Mouse (Mus musculus) forebrain, postnatal 0 days (tissue): Measurements from ENCODE around the gene Rapgefl1. TPM values are rescaled to one million over a fixed set of nuclear protein-coding genes. Genes with fewer than 3 reads are reported as not detected.

Experiments
- ATAC-seq: fragments of 200-750 bp; cut with Nextera tagmentation; 2 replicates; pipeline ENCODE4 v1.8.0; 2017; ENCODE audit warnings: mild to moderate bottlenecking, moderate library complexity
- DNase-seq: peaks from one replicate; pipeline ENCODE4 v3.0.0-alpha.2; 2015
- H3K27ac ChIP-seq: fragments of 300-500 bp; sonication (generic); 2 replicates; pipeline ENCODE4 v1.5.1; 2014; ENCODE audit warnings: low read depth, mild to moderate bottlenecking, antibody characterized with exemption, low read length, moderate library complexity, mixed read lengths
- H3K27me3 ChIP-seq: fragments of 300-500 bp; sonication (generic); 2 replicates; pipeline ENCODE4 v1.6.1; 2014; ENCODE audit warnings: mild to moderate bottlenecking, low read length, mixed read lengths; ENCODE audit not compliant: insufficient read depth
- H3K36me3 ChIP-seq: fragments of 300-500 bp; sonication (generic); 2 replicates; pipeline ENCODE4 v1.6.1; 2014; ENCODE audit warnings: mild to moderate bottlenecking, moderate library complexity; ENCODE audit not compliant: insufficient read depth
- H3K4me1 ChIP-seq: fragments of 300-500 bp; sonication (generic); 2 replicates; pipeline ENCODE4 v1.6.1; 2014; ENCODE audit warnings: antibody characterized with exemption; ENCODE audit not compliant: insufficient read depth
- H3K4me2 ChIP-seq: fragments of 300-500 bp; sonication (generic); 2 replicates; pipeline ENCODE4 v1.6.1; 2014; ENCODE audit warnings: low read depth, mild to moderate bottlenecking, moderate library complexity
- H3K4me3 ChIP-seq: fragments of 300-500 bp; sonication (generic); 2 replicates; pipeline ENCODE4 v1.5.1; 2014; ENCODE audit warnings: low read depth, low read length, mixed read lengths
- H3K9ac ChIP-seq: fragments of 300-500 bp; sonication (generic); 2 replicates; pipeline ENCODE4 v1.6.1; 2014; ENCODE audit warnings: mild to moderate bottlenecking
- H3K9me3 ChIP-seq: fragments of 300-500 bp; sonication (generic); 2 replicates; pipeline ENCODE4 v1.6.1; 2016; ENCODE audit warnings: low read length
- CTCF ChIP-seq: sonication (generic); IDR thresholded peaks from 2 replicates; pipeline ENCODE4 v1.5.1; 2016; ENCODE audit warnings: antibody characterized with exemption, control low read depth, low read depth
- WGBS: fragments of 180-500 bp; shearing (Covaris S2); extraction: QIAGEN DNeasy Blood & Tissue Kit; methylation state at CpG from one replicate; pipeline ENCODE4 v1.1.7; 2014; 5-methylcytosine and 5-hydroxymethylcytosine counted together
- polyA plus RNA-seq: library from polyadenylated mRNA; unstranded; fragments of >200 nt; fragmentation: Nextera tagmentation; extraction: Ambion mirVana; gene quantifications from 2 replicates; pipeline ENCODE4 v1.2.1, GENCODE M21; 2015
- total RNA-seq: library from RNA; depleted of rRNA; stranded (reverse); fragments of >200 nt; gene quantifications from 2 replicates; pipeline ENCODE4 v1.2.3, GENCODE M21; 2014; rRNA removed

The Rapgefl1 gene
- total RNA-seq = 28.7 TPM in 2 replicates
- polyA plus RNA-seq = 5.6 and 9.8 TPM in 2 replicates

DNA sequence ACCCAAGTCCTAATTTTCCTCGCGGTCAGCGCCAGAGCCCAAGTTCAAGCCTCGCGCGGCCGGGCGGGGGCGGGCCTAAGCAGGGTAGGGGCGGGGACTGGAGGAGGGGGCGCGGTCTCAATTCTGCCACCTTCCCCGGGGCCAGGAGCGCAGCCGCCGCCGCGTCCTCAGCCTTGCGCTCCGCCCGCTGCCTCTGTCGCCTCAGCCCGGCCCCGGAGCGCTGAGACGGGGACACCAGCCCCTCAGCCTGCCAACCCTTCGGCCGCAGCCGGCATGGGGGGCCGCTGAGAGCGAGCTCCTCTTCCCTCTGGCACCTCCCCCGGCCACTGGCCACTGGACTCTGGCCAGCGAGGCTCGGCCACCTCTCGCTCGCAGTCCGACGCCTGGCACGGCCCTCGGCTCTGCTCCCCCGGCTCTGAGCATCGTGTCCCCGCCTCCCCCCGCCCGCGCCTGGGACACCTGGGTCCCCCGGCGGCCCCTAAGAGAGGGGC lies at the start of gene Rapgefl1:
TSS of gene Rapgefl1 (plus strand) at position 135 of the 491 bp plus-strand sequence.
- TF ChIP-seq CTCF = no peak
- H3K27ac ChIP-seq = peak within 1 kb of the TSS; percentile 77

DNA sequence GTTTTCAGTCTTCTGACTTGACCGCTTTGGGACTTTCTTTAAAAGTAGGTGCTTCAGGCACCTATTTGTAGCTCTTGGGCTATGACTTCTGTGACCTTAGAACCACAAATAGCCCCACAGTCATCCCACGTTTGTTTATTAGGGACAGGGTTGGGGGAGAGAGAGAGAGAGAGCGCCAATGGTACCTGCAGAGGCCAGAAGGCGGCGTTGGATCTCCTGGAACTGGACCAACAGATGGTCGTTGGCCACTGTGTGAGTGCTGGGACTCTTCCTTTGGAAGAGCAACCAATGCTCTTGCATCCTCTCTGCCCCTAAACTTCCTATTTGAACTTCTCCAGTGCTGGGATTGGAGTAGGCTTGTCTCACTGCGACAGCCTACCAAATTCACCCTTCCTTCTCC lies 49.4 kb upstream of the Rapgefl1 start:
- Histone ChIP-seq H3K36me3 (no peaks in the 10 kb centered on the region), H3K4me2 (peak overlapping the region; percentile 41), H3K27me3 (no peaks in the 10 kb centered on the region), H3K9me3 (no peaks in the 10 kb centered on the region), H3K4me3 (no peak overlapping the region), H3K9ac (no peak overlapping the region), H3K4me1 (peaks cover 22% of the 10 kb centered on the region), H3K27ac (no peak overlapping the region)
- ATAC-seq (no peak), DNase-seq (no peak)
- TF ChIP-seq CTCF = no peak
- 39% methylated on average over 7 of the region's 7 CpGs for WGBS

More for the DNA sequence above, at the start of gene Rapgefl1:
- H3K36me3 ChIP-seq = peaks cover 20% of the 10 kb centered on the region
- ATAC-seq = peak; percentile 90
- H3K4me3 ChIP-seq = peak within 1 kb of the TSS; percentile 76
- H3K4me2 ChIP-seq = peak within 1 kb of the TSS; percentile 93
- H3K9ac ChIP-seq = peak within 1 kb of the TSS; percentile 86
- DNase-seq = peak; percentile 76
- H3K27me3 ChIP-seq = no peaks in the 10 kb centered on the region
- no peaks in the 10 kb centered on the region for H3K9me3 ChIP-seq
- WGBS = 0% methylated on average over 40 of the region's 48 CpGs
- peaks cover 26% of the 10 kb centered on the region for H3K4me1 ChIP-seq

DNA sequence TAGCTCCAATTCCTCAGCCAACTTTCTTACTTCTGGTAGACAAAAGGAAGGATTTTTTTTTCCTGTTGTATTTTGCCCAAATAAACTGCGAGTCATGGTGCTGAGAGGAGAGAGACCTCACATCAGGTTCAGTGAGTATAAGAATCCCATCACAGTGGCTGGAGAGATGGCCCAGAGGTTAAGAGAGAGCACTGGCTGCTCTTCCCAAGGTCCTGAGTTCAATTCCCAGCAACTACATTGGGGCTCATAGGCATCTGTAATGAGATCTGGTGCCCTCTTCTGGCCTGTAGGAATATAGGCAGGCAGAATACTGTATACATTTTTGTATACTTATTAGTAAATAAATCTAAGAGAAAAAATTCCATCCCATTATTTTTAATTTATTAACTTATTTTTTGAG lies 48.9 kb upstream of the Rapgefl1 start:
- ATAC-seq = no peak
- H3K4me1 ChIP-seq = peaks cover 18% of the 10 kb centered on the region
- no peak overlapping the region for H3K27ac ChIP-seq
- DNase-seq = peak; percentile 31
- no peak overlapping the region for H3K4me2 ChIP-seq
- no peak overlapping the region for H3K9ac ChIP-seq
- no peak overlapping the region for H3K4me3 ChIP-seq
- H3K27me3 ChIP-seq = no peaks in the 10 kb centered on the region
- TF ChIP-seq CTCF = peak; percentile 59
- WGBS = 84% methylated on average over 1 of the region's 1 CpGs
- H3K9me3 ChIP-seq = no peaks in the 10 kb centered on the region
- no peaks in the 10 kb centered on the region for H3K36me3 ChIP-seq

DNA sequence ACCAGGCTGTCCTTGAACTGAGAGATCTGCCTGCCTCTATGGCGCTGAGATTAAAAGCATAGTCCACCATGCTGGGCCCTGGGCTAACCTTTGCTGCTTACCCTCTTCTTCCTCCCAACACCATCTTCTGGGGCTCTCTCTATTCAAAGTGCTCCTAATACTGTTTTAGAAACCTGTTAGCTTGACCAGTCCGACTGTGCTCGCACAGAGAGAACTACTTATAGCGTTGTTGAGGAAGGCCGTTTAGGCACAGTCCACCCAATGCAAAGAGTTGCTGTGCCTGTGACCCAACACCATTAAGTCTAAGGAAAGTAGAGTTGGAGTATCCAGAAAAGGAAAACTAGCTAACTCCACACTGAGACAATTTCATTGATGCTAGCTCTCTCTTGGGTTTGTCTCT lies 48.4 kb upstream of the Rapgefl1 start:
- 0 out of 2 replicates have a peak overlapping the region, but pooled peaks have one; percentile 64 for H3K27ac ChIP-seq
- H3K9ac ChIP-seq = 0 out of 2 replicates have a peak overlapping the region, but pooled peaks have one; percentile 25
- no peak overlapping the region for H3K4me3 ChIP-seq
- no peaks in the 10 kb centered on the region for H3K9me3 ChIP-seq
- no peak for TF ChIP-seq CTCF
- H3K4me1 ChIP-seq = peaks cover 13% of the 10 kb centered on the region
- ATAC-seq (no peak), DNase-seq (no peak)
- H3K36me3 ChIP-seq = no peaks in the 10 kb centered on the region
- 89% methylated on average over 5 of the region's 5 CpGs for WGBS
- no peaks in the 10 kb centered on the region for H3K27me3 ChIP-seq
- 0 out of 2 replicates have a peak overlapping the region, but pooled peaks have one; percentile 98 for H3K4me2 ChIP-seq

DNA sequence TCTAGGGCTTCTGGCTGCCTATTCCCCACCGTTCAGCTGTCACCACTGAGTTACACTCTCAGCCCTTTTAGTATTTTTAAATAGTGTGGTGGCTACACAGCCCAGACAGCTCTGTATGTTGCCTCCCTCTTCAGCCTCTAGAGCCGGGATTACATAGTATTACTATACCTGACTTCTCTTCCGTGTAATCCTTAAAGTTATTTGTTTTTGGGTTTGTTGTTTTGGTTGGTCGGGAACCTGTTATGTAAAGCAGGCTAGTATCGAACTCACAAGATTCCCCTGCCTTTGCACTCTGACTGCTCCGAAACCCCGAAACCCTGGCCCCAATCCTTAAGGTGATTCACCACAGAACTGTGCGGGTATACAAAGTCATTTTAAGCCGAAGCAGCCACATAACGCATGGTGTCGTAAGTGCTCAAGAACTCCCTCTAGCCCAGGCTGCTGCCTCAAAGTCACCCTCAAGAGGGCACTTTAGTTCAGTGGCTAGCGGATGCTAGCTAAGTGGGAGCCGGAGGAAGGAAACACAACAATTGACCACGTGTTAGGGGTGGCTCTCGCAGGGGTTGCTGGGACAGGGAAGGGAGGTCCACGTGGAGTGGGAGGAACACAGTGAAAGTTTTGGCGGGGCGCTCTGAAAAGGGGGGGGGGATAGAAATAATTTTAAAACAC lies 47.9 kb upstream of the Rapgefl1 start:
- Histone ChIP-seq H3K27me3 (no peaks in the 10 kb centered on the region), H3K4me3 (peak overlapping the region; percentile 41), H3K36me3 (no peaks in the 10 kb centered on the region), H3K4me2 (peak overlapping the region; percentile 98), H3K9ac (peak overlapping the region; percentile 40; the same call in 1 of the 2 replicates), H3K27ac (peak overlapping the region; percentile 64), H3K9me3 (no peaks in the 10 kb centered on the region), H3K4me1 (peaks cover 12% of the 10 kb centered on the region; the same call in 1 of the 2 replicates)
- TF ChIP-seq CTCF = peak; percentile 85
- 9% methylated on average over 18 of the region's 18 CpGs for WGBS
- DNase-seq (peak; percentile 89), ATAC-seq (peak; percentile 91)

DNA sequence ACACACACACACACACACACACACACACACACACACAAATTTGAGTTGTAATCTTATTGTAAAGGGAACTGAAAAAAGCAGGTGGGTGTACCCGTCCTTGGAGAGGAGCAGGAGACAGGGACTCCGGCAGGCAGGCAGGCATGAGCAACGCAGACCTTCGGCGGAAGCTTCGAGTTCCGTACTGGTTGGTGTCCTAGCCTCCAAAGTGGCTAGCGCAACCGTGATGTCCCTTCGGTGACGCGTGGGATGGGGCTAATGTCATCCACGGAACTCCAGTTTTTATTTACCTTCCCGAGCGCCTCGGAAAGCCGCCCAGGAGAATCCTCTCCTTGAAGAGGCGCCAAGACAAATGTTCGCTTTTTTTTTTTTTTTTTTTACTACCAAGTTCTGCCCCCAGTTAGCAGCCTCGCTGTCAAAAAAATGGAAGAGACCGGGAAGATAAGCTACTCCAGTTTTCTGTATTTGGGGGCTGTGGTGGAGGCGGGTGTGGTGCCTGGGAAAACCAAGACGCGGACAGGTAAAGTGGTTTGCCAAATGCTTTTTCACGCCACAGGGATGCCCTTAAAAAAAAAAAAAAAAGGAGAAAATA lies 47.3 kb upstream of the Rapgefl1 start:
- TF ChIP-seq CTCF = no peak
- Histone ChIP-seq H3K27me3 (no peaks in the 10 kb centered on the region), H3K4me2 (peak overlapping the region; percentile 98), H3K36me3 (no peaks in the 10 kb centered on the region), H3K9me3 (no peaks in the 10 kb centered on the region), H3K9ac (peak overlapping the region; percentile 40), H3K4me3 (peak overlapping the region; percentile 41), H3K4me1 (peaks cover 15% of the 10 kb centered on the region; the same call in 1 of the 2 replicates), H3K27ac (peak overlapping the region; percentile 35; the same call in 1 of the 2 replicates)
- ATAC-seq (no peak), DNase-seq (no peak)
- 2% methylated on average over 25 of the region's 25 CpGs for WGBS

DNA sequence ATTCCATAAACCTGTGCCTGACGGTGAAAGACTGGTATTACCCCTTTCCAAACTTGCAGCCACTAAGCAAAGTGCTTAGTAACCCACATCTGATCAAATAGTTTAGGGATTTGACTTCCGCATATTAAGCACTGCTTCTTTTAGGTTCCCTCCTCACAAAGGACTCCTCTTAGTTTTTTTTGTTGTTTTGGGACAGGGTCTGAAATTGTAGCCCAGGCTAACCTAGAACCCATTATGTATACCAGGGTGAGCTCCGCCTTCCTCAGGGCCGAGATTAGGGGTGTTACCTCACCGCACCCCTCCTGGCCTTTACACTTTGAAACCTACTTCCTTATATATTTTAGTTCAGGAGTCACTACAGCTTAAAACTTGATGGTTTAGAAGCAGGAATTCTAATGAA lies 46.8 kb upstream of the Rapgefl1 start:
- Histone ChIP-seq H3K27me3 (no peaks in the 10 kb centered on the region), H3K4me3 (0 out of 2 replicates have a peak overlapping the region, but pooled peaks have one; percentile 41), H3K9ac (no peak overlapping the region), H3K4me1 (peaks cover 15% of the 10 kb centered on the region; the same call in 1 of the 2 replicates), H3K4me2 (peak overlapping the region; percentile 98), H3K27ac (no peak overlapping the region), H3K36me3 (no peaks in the 10 kb centered on the region), H3K9me3 (no peaks in the 10 kb centered on the region)
- 40% methylated on average over 5 of the region's 5 CpGs for WGBS
- TF ChIP-seq CTCF = no peak
- no peak for ATAC-seq
- no peak for DNase-seq
